Mouse (Mus musculus) liver, embryonic 14.5 days (tissue): ENCODE measurements around the gene Ikzf1. TPM values are rescaled to one million over a fixed set of nuclear protein-coding genes. Genes with fewer than 3 reads are reported as not detected.
A peak's percentile ranks its signal among the peaks of the same experiment; 100 is the strongest.

ENCODE experiments used
- ATAC-seq: fragments of 200-750 bp; cut with Nextera tagmentation; 2 replicates; pipeline ENCODE4 v1.8.0; 2017; ENCODE audit warnings: moderate number of reproducible peaks, mild to moderate bottlenecking, moderate library complexity; ENCODE audit not compliant: insufficient read depth
- DNase-seq, 3 experiments: peaks; one replicate each; pipeline ENCODE4 v3.0.0-alpha.2; 2012 to 2013; ENCODE audit warnings: low read depth in 3 of 3, low spot score in 3 of 3
- H3K27ac ChIP-seq: fragments of 300-500 bp; sonication (generic); 2 replicates; pipeline ENCODE4 v1.5.1; 2014; ENCODE audit warnings: moderate library complexity, mild to moderate bottlenecking, control low read depth, inconsistent platforms
- H3K27me3 ChIP-seq: fragments of 300-500 bp; sonication (generic); 2 replicates; pipeline ENCODE4 v1.6.1; 2014; ENCODE audit warnings: mild to moderate bottlenecking, low read length, moderate library complexity; ENCODE audit not compliant: control insufficient read depth, insufficient read depth
- H3K36me3 ChIP-seq: fragments of 300-500 bp; sonication (generic); replicated peaks from 2 replicates; pipeline ENCODE4 v1.6.1; 2014; ENCODE audit warnings: low read depth; ENCODE audit not compliant: control insufficient read depth, insufficient read depth
- H3K4me1 ChIP-seq, 2 experiments: fragments of 200-500 bp in 1 of 2; fragments of 300-500 bp in 1 of 2; sonication (generic) in 1 of 2; replicated peaks; 2 replicates each; pipeline ENCODE4 v1.6.1; 2012 to 2014; ENCODE audit warnings: antibody characterized with exemption in 1 of 2, inconsistent platforms in 1 of 2, low read length in 1 of 2; ENCODE audit not compliant: control insufficient read depth in 2 of 2, insufficient read depth in 2 of 2
- H3K4me2 ChIP-seq: fragments of 300-500 bp; sonication (generic); 2 replicates; pipeline ENCODE4 v1.6.1; 2014; ENCODE audit warnings: low read depth, mild to moderate bottlenecking, control low read depth, moderate library complexity
- H3K4me3 ChIP-seq, 2 experiments: fragments of 200-500 bp in 1 of 2; fragments of 300-500 bp in 1 of 2; sonication (generic) in 1 of 2; 2 replicates each; pipeline ENCODE4 v1.5.1; 2012 to 2014; ENCODE audit warnings: low read depth in 2 of 2, low read length in 2 of 2, mild to moderate bottlenecking in 2 of 2, control low read depth in 1 of 2, inconsistent platforms in 1 of 2, moderate library complexity in 1 of 2; ENCODE audit not compliant: insufficient read depth in 1 of 2
- H3K9ac ChIP-seq: fragments of 300-500 bp; sonication (generic); replicated peaks from 2 replicates; pipeline ENCODE4 v1.6.1; 2014; ENCODE audit warnings: mild to moderate bottlenecking, control low read depth, moderate library complexity
- H3K9me3 ChIP-seq: fragments of 300-500 bp; sonication (generic); 2 replicates; pipeline ENCODE4 v1.6.1; 2016; ENCODE audit warnings: low read length, mixed read lengths; ENCODE audit not compliant: control insufficient read depth
- CTCF ChIP-seq: IDR thresholded peaks from 2 replicates; pipeline ENCODE4 v1.5.1; 2016; ENCODE audit warnings: antibody characterized with exemption, low read depth, control low read depth
- EP300 ChIP-seq: IDR thresholded peaks from 2 replicates; pipeline ENCODE4 v1.6.1; 2016; ENCODE audit warnings: antibody characterized with exemption, low read depth
- WGBS: fragments of 180-500 bp; shearing (Covaris S2); extraction: QIAGEN DNeasy Blood & Tissue Kit; methylation state at CpG from one replicate; pipeline ENCODE4 v1.1.7; 2014; ENCODE audit not compliant: insufficient replicate concordance; 5-methylcytosine and 5-hydroxymethylcytosine counted together
- polyA plus RNA-seq, 2 experiments: library from polyadenylated mRNA; depleted of rRNA in 1 of 2; stranded (reverse) in 1 of 2; unstranded in 1 of 2; fragments of >200 nt; fragmentation: Nextera tagmentation in 1 of 2; extraction: Ambion mirVana in 1 of 2; gene quantifications; 2 replicates each; pipeline versions ENCODE4 v1.2.1 to v1.2.3; 2012 to 2014

Gene Ikzf1
- polyA plus RNA-seq, 2 experiments, result 46.6 to 65.4 TPM

DNA sequence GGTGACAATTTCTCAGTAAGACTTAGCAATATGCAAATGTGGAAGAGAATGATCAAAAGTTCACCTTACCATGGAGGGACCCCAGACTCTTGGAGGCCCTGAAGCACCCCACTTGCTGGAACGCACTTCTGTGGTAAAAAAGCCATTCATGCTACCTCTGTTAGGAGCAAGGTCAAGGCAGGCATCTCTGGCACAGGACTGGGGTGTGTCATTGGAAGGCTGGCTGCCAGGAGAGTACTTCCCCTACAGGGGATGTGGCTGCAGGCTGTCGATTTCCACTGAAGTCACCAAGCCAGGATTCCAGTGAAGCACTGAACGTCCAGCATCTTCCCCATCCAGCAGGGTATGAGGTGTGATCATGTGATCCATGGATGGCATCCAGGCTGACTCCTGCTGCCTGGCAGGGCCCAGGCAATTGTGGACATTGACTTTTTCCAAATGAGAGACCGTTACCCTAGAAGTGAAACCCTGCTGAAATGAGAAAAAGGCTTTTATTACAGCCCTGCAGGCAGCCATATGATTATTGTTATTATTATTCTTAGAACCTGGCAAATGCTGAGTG lies 32.9 kb downstream of the Ikzf1 start:
- H3K4me2 ChIP-seq, result no peak overlapping the region
- whole genome bisulfite sequencing, result 67% methylated on average over 4 of the region's 4 CpGs
- H3K9me3 ChIP-seq, result no peaks in the 10 kb centered on the region
- H3K4me3 ChIP-seq, result no peak overlapping the region
- peaks cover 55% of the 10 kb centered on the region for H3K36me3 ChIP-seq
- DNase-seq, result no peak
- TF ChIP-seq CTCF (no peak), EP300 (no peak)
- H3K4me1 ChIP-seq, result peaks cover 6 to 15% of the 10 kb centered on the region in 2 experiments; a peak in 3 of 4 replicates
- no peak overlapping the region for H3K27ac ChIP-seq
- H3K9ac ChIP-seq, result no peak overlapping the region; the same call in 1 of the 2 replicates
- H3K27me3 ChIP-seq, result no peaks in the 10 kb centered on the region
- ATAC-seq, result no peak

DNA sequence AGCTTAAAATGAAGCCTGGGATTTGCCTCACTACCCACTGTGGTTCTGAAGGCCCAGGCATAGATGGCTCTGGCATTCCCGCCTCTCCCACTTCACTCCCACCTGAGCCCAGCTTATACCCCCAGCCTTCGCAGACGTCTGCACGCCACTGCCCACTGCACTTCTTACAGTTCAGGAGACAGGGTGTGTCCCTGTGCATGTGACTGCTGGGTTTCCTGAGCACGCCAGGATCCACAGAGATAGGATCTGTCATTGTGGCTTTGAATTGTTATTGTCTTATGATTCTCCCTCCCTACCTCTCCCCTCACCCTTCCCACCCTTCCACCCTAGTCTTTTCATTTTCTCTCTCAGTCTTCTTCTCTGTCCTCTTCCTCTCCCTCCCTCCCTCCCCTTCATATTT lies 34.9 kb downstream of the Ikzf1 start:
- H3K27ac ChIP-seq, result no peak overlapping the region
- peaks cover 53% of the 10 kb centered on the region for H3K36me3 ChIP-seq
- WGBS, result 26% methylated on average over 5 of the region's 5 CpGs
- DNase-seq (no peak), ATAC-seq (peak; percentile 50)
- no peak for TF ChIP-seq CTCF
- TF ChIP-seq EP300, result no peak
- peaks cover 17 to 23% of the 10 kb centered on the region in 2 experiments; a peak in 3 of 4 replicates for H3K4me1 ChIP-seq
- no peak overlapping the region for H3K9ac ChIP-seq
- H3K4me3 ChIP-seq, result no peak overlapping the region
- no peaks in the 10 kb centered on the region for H3K27me3 ChIP-seq
- no peak overlapping the region for H3K4me2 ChIP-seq
- no peaks in the 10 kb centered on the region for H3K9me3 ChIP-seq

- no peak overlapping the region for H3K4me2 ChIP-seq
- H3K4me3 ChIP-seq, result no peak overlapping the region
- no peaks in the 10 kb centered on the region for H3K27me3 ChIP-seq
- TF ChIP-seq CTCF (no peak), EP300 (no peak)
- DNase-seq (no peak), ATAC-seq (no peak)
- 71% methylated on average over 11 of the region's 11 CpGs for WGBS
- H3K9ac ChIP-seq, result no peak overlapping the region
- H3K4me1 ChIP-seq, result peaks cover 55 to 60% of the 10 kb centered on the region in 2 experiments
- H3K36me3 ChIP-seq, result peaks cover 35% of the 10 kb centered on the region
- peak overlapping the region; percentile 100 for H3K27ac ChIP-seq
- no peaks in the 10 kb centered on the region for H3K9me3 ChIP-seq
Observed at GRCm38 (mm10) chr11:11725252-11725875, 40.6 kb downstream of the Ikzf1 start.

DNA sequence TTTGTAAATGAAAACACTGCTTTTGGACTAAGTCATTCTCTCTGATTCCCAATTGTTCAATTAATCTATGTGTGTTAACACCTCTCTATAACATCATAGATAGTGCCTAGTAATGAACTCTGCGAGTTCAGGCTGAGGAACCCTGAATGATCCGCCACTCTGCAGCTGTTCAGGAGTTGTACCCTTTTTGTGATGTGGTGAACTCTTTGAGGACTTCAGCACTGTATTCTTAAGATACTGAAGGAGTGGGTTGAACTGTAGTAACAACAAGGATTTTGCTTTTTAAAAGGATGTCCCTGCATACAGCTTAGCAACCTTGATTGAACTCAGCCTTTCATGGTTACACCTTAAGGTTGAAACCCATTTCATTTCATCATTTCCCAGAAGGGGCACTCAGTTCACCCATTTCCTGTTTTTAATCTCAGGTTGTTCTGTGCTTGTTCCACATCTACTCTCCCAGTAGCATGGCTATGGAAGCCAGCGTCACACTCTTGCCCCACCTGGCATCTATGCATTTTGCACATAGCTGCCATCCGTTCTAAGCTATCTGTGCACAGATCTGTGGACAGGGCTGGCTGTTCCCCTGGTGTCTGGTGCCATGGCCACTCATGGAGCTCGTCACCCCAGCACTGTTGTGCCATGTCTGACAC lies 41.2 kb downstream of the Ikzf1 start:
- Histone ChIP-seq H3K4me3 (no peak overlapping the region), H3K4me1 (peaks cover 61 to 66% of the 10 kb centered on the region in 2 experiments), H3K27me3 (no peaks in the 10 kb centered on the region), H3K36me3 (peaks cover 33% of the 10 kb centered on the region), H3K4me2 (no peak overlapping the region), H3K9me3 (no peaks in the 10 kb centered on the region), H3K9ac (peak overlapping the region; percentile 31; the same call in 1 of the 2 replicates), H3K27ac (peak overlapping the region; percentile 100)
- 57% methylated on average over 5 of the region's 5 CpGs for WGBS
- DNase-seq (no peak), ATAC-seq (no peak)
- TF ChIP-seq EP300 (no peak), CTCF (no peak)

DNA sequence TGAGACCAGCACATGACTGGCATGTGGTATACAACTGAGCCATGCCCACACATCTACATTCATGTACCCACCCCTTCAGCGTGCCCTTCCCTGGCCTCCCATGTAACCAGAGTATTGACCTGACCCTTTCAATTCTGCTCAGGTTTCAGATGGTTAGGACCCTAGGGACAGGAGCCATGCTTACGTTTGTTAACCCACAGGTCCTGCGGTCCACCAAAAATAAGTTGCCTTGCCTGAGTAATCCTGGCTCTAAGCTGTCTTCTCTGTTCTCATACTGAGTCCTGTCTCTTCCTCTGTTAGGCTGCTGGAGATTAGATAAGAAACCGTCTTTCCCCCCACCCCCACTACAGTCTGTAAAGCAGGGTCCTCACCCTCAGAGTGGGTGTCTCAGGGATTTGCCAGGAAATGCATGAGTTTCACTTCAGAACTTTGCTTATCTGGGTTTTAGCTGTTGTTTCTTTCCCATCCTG lies 42.0 kb downstream of the Ikzf1 start:
- no peaks in the 10 kb centered on the region for H3K27me3 ChIP-seq
- TF ChIP-seq CTCF (no peak), EP300 (no peak)
- peak overlapping the region; percentile 43 for H3K9ac ChIP-seq
- H3K9me3 ChIP-seq, result no peaks in the 10 kb centered on the region
- H3K4me2 ChIP-seq, result peak overlapping the region; percentile 5; the same call in 1 of the 2 replicates
- 30% methylated on average over 4 of the region's 4 CpGs for WGBS
- H3K4me1 ChIP-seq, result peaks cover 69 to 74% of the 10 kb centered on the region in 2 experiments
- peak overlapping the region; percentile 100 for H3K27ac ChIP-seq
- ATAC-seq (no peak), DNase-seq (no peak)
- H3K36me3 ChIP-seq, result peaks cover 28% of the 10 kb centered on the region
- H3K4me3 ChIP-seq, result no peak overlapping the region
